Mouse (Mus musculus): ENCODE data around the gene Sec61a2. TPM values are rescaled to one million over a fixed set of nuclear protein-coding genes. Genes with fewer than 3 reads are reported as not detected.
A peak's percentile ranks its signal among the peaks of the same experiment; 100 is the strongest.

Sec61a2 gene
- total RNA-seq (2015; ENCODE audit: low replicate concordance): 2.1 and 22.7 TPM in 2 replicates
- total RNA-seq (2017; ENCODE audit: low replicate concordance): 6.7 and 8.9 TPM in 2 replicates

- ATAC-seq (replicated peaks; ENCODE audit: low FRiP score, poor library complexity, severe bottlenecking): peak; percentile 96
These were observed at the start of gene Sec61a2 for GRCm38 (mm10) chr2:5894843-5895570. Gene Sec61a2 (minus strand): TSS chr2:5895432.

GRCm38 (mm10) chr2:5943071-5943470 is 47.8 kb upstream of the Sec61a2 start:
- no peak for ATAC-seq (replicated peaks; ENCODE audit: low FRiP score, poor library complexity, severe bottlenecking)

DNA sequence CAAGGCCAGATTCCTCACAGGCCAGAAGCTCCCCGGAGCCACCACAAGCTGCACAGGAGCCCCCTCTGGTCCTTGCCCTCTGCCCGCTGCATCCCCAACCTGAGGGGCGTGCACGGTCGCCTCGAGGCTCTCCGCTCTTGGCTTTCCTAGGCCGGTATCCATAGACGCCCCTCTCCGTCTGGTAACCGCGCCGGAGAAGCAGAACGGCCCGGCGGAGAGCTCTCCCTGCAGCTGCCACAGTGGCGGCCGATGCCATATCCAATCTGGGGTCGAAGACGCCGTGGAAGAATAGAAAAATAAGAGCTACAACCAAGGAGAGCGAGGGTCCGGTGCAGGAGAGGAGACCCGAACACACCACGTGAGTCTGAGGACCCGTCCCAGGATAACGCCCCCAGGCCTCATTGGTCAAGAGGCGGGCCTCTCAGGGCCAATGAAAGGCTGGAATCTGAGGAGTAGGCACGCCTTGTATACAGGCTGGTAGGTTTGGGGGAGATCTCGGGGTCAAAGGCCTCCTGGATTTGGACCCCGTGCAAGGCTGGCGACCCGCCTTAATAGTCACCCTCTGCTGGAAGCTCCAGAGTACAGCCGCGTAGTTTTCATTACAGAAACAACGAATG is 47.3 kb upstream of the Sec61a2 start, which contains the start of gene Dhtkd1:
Gene Dhtkd1, minus strand, starts transcription at position 377 of the 617 bp plus-strand sequence.
- peak; percentile 84 for ATAC-seq (replicated peaks; ENCODE audit: low FRiP score, poor library complexity, severe bottlenecking)

DNA sequence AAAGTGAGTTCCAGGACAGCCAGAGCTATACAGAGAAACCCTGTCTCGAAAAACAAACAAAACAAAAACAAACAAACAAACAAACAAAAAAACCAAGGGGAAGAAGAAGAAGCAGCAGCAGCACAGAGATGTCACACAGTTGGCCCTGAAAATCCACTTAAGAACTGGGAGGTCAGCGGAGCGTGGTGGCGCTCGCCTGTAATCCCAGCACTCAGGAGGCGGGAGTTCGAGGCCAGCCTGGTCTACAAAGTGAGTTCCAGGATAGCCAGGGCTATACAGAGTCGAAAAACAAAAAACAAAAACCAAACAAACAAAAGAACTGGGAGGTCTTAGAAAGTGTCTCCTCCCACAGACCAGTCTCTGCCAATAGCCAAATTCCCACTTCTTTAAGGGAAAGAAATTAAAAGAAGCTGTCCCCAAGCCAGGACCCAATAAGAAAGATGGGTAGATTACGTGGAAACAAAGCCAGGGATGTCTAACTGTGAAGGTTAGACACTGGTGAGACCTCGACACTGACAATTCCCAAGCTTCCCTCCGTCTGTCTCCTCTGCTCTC is 46.7 kb upstream of the Sec61a2 start:
- ATAC-seq (replicated peaks; ENCODE audit: low FRiP score, poor library complexity, severe bottlenecking): no peak

- ATAC-seq (replicated peaks; ENCODE audit: low FRiP score, poor library complexity, severe bottlenecking): no peak
These were observed 45.7 kb upstream of the Sec61a2 start for GRCm38 (mm10) chr2:5940936-5941335.

DNA sequence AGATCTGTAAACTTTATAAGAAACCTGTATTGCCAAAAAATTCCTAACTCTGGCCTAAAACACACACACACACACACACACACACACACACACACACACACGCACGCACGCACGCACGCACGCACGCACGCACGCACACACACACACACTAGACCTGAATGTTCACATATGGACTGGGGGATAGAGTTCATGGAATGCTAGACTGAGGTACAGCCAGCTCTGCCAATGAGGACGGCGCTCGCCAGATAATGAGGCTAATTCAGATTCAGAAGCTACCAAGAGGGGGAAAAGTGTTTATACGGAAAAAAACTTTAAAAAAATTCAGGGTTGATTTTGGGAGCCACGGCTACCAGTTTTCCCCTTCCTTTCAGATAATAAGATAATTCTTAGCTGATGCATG is 44.7 kb upstream of the Sec61a2 start:
- ATAC-seq (replicated peaks; ENCODE audit: low FRiP score, poor library complexity, severe bottlenecking): no peak

GRCm38 (mm10) chr2:5939319-5939718 is 44.1 kb upstream of the Sec61a2 start:
- ATAC-seq (replicated peaks; ENCODE audit: low FRiP score, poor library complexity, severe bottlenecking): no peak

DNA sequence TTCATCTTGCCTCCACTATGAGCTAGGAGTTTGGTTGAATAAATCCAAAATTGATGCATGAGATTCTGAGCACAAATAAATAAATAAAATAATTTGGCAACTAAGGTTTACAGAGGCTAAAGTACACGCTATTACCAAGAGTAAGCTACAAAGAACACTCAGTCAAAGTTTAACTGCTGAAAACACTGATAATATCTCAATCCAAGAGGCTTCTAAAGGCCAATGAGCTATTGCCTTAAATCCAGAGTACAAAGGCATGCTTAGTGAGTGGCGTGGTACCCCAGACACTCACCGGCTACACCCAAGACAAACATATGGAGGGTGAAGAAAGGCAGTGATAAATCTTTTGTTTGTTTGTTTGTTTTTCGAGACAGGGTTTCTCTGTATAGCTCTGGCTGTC is 41.3 kb upstream of the Sec61a2 start:
- ATAC-seq (replicated peaks; ENCODE audit: low FRiP score, poor library complexity, severe bottlenecking): no peak

GRCm38 (mm10) chr2:5936068-5936467 is 40.8 kb upstream of the Sec61a2 start:
- no peak for ATAC-seq (replicated peaks; ENCODE audit: low FRiP score, poor library complexity, severe bottlenecking)

GRCm38 (mm10) chr2:5934936-5935335 is 39.7 kb upstream of the Sec61a2 start:
- ATAC-seq (replicated peaks; ENCODE audit: low FRiP score, poor library complexity, severe bottlenecking): no peak

GRCm38 (mm10) chr2:5931938-5932337 is 36.7 kb upstream of the Sec61a2 start:
- no peak for ATAC-seq (replicated peaks; ENCODE audit: low FRiP score, poor library complexity, severe bottlenecking)

- no peak for ATAC-seq (replicated peaks; ENCODE audit: low FRiP score, poor library complexity, severe bottlenecking)
These were observed 35.2 kb upstream of the Sec61a2 start for GRCm38 (mm10) chr2:5930291-5931054.

DNA sequence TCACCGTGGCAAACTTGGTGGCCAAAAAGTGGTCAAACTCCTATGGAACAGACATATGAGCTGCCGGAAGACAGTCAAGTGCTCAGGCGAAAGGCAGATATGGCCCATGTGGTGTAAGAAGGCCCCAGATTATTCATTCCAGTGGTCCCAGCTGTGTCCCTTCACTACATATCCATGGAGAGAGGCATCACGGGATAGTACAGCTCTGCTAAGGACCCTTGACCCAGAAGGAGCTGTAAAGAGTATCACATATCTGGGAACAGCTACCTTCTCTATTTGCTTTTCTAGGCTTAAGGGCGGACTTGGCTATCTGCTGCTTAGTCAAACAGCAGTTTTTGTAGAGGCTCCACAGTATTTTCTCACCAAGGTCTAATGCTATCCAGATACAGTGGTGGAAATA is 34.6 kb upstream of the Sec61a2 start:
- ATAC-seq (replicated peaks; ENCODE audit: low FRiP score, poor library complexity, severe bottlenecking): no peak

DNA sequence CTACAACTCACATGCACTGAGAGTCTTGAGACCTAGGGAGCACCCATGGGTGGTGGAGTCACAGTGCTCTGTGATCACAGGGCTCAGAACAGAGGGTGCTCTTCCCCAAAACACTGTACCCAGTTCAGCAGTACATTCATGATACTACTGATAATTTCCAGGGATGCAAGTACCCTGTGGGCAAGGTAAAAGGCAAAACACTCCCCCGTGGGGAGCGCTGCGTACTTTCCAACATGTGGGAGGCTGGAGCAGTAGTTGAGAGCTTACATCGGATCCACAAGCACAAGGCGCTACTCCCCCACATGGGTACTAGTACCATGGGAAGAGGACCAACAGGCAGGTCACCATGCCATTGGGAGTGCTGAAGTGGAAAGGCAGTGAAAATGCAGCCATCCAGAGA is 32.2 kb upstream of the Sec61a2 start:
- no peak for ATAC-seq (replicated peaks; ENCODE audit: low FRiP score, poor library complexity, severe bottlenecking)

DNA sequence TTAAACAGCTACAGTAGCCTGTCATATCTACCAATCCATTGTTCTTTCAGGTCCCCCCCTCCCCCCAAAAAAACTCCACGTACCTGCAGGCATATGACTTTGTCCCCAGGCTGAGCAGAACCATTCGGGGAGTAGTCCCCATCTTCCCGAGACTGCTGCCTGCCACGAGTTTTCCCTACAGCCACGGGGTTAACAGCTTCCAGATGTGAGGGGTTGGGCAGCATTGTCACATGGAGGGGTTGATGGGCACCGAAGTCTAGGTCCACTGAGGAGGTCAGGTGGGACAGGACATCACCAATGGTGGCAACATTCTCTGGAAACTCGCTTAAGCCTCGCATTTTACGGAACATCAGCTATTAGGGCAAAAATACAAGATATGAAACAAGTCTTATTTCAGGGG is 28.6 kb upstream of the Sec61a2 start:
- ATAC-seq (replicated peaks; ENCODE audit: low FRiP score, poor library complexity, severe bottlenecking): no peak

- ATAC-seq (replicated peaks; ENCODE audit: low FRiP score, poor library complexity, severe bottlenecking): no peak
These were observed 27.6 kb upstream of the Sec61a2 start for GRCm38 (mm10) chr2:5922823-5923222.

DNA sequence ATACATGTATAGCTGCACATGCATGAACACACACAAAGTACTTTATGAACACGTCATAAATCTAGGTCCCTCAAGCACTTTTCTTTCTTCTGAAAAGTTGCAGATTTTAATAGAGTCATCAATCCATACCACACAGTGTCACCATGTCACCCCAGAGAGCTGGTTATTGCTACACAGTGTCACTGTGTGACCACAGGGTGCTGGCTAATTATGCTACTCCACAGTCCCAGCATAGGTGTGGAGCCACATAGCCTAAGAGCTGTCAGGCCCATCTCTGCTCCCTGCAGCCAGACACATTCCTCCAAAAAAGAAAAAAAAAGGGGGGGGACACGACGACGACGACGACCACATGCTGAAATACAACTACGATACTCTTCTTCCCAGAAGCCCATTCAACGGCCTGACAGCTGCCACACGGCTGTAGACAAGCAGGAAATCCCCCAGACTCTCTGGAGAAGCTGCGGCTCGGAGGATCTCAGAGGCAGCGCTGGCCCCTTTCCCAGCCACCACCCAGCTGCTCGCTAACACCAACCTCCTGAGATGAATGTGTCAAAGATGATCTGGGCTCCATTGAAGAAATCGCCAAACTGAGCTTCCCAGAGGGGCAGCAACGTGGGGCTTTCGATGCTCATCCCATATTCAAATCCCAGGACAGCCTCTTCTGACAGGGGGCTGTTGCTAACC is 16.2 kb upstream of the Sec61a2 start:
- ATAC-seq (replicated peaks; ENCODE audit: low FRiP score, poor library complexity, severe bottlenecking): no peak

DNA sequence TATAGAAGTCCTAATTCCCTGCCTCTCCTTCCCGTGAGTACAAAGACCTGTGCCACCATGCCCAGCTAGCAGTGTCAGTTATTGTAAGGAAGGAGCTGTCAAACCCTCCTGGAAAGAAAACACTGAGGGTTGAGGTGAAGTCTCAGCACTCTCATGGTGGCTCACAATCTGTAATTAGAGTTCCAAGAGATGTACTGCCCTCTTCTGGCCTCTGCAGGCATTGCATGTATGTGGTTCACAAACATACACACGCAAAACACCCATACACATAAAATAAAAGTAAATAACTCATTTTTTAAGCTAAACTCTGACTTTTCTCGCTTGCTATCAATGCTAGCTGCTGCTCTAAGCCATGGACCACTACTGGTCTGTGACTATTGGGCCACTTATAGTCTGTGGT is 11.4 kb upstream of the Sec61a2 start:
- ATAC-seq (replicated peaks; ENCODE audit: low FRiP score, poor library complexity, severe bottlenecking): peak; percentile 83

GRCm38 (mm10) chr2:5906092-5906491 is 10.9 kb upstream of the Sec61a2 start:
- ATAC-seq (replicated peaks; ENCODE audit: low FRiP score, poor library complexity, severe bottlenecking): no peak

- ATAC-seq (replicated peaks; ENCODE audit: low FRiP score, poor library complexity, severe bottlenecking): no peak
These were observed 4.9 kb upstream of the Sec61a2 start for GRCm38 (mm10) chr2:5900145-5900544.
